Mouse (Mus musculus): ENCODE results near the gene G6pc3.
A peak's percentile ranks its signal among the peaks of the same experiment; 100 is the strongest.

The G6pc3 gene

GRCm38 (mm10) chr11:102218783-102219182, 29.4 kb downstream of the G6pc3 start:
- DNase-seq (ENCODE audit: low spot score in 2 of 2): peak; percentile 63

GRCm38 (mm10) chr11:102219247-102219993, 30.0 kb downstream of the G6pc3 start:
- no peak for DNase-seq (ENCODE audit: low spot score in 2 of 2)

- no peak for DNase-seq (ENCODE audit: low spot score in 2 of 2)
Observed at GRCm38 (mm10) chr11:102219994-102220346, 30.6 kb downstream of the G6pc3 start.

GRCm38 (mm10) chr11:102220451-102220850, 31.0 kb downstream of the G6pc3 start:
- no peak for DNase-seq (ENCODE audit: low spot score in 2 of 2)

- no peak for DNase-seq (ENCODE audit: low spot score in 2 of 2)
Observed at GRCm38 (mm10) chr11:102221243-102221953, 32.0 kb downstream of the G6pc3 start.

- no peak for DNase-seq (ENCODE audit: low spot score in 2 of 2)
Observed at GRCm38 (mm10) chr11:102221954-102222351, 32.5 kb downstream of the G6pc3 start.

GRCm38 (mm10) chr11:102223166-102223565, 33.7 kb downstream of the G6pc3 start:
- peak; percentile 40 to 70 for DNase-seq (ENCODE audit: low spot score in 2 of 2)

- no peak for DNase-seq (ENCODE audit: low spot score in 2 of 2)
Observed at GRCm38 (mm10) chr11:102224686-102225085, 35.3 kb downstream of the G6pc3 start.

GRCm38 (mm10) chr11:102225221-102225620, 35.8 kb downstream of the G6pc3 start:
- no peak for DNase-seq (ENCODE audit: low spot score in 2 of 2)

- DNase-seq (ENCODE audit: low spot score in 2 of 2): no peak
Observed at GRCm38 (mm10) chr11:102226067-102226978, 36.9 kb downstream of the G6pc3 start.

GRCm38 (mm10) chr11:102227270-102228190, 38.1 kb downstream of the G6pc3 start:
- no peak for DNase-seq (ENCODE audit: low spot score in 2 of 2)

- DNase-seq (ENCODE audit: low spot score in 2 of 2): no peak
Observed at GRCm38 (mm10) chr11:102228191-102228545, 38.7 kb downstream of the G6pc3 start.

GRCm38 (mm10) chr11:102228646-102229268, 39.3 kb downstream of the G6pc3 start:
- no peak for DNase-seq (ENCODE audit: low spot score in 2 of 2)

- DNase-seq (ENCODE audit: low spot score in 2 of 2): no peak
Observed at GRCm38 (mm10) chr11:102229331-102229953, 40.0 kb downstream of the G6pc3 start.

- peak; percentile 99 for DNase-seq (ENCODE audit: low spot score in 2 of 2)
Observed at GRCm38 (mm10) chr11:102230006-102230741, 40.8 kb downstream of the G6pc3 start, which contains the start of gene Hdac5. TSS of gene Hdac5 (minus strand) at chr11:102230166.

- no peak for DNase-seq (ENCODE audit: low spot score in 2 of 2)
Observed at GRCm38 (mm10) chr11:102236022-102236421, 46.6 kb downstream of the G6pc3 start.

GRCm38 (mm10) chr11:102240636-102241035, 51.2 kb downstream of the G6pc3 start:
- no peak for DNase-seq (ENCODE audit: low spot score in 2 of 2)

GRCm38 (mm10) chr11:102241246-102241645, 51.8 kb downstream of the G6pc3 start:
- no peak for DNase-seq (ENCODE audit: low spot score in 2 of 2)

- DNase-seq (ENCODE audit: low spot score in 2 of 2): no peak
Observed at GRCm38 (mm10) chr11:102241874-102242273, 52.5 kb downstream of the G6pc3 start.
